Mouse (Mus musculus) lung, embryonic 14.5 days (tissue): ENCODE results near the gene Ltv1. TPM values are rescaled to one million over a fixed set of nuclear protein-coding genes. Genes with fewer than 3 reads are reported as not detected.

ENCODE experiments used
- ATAC-seq: fragments of 200-750 bp; cut with Nextera tagmentation; 2 replicates; pipeline ENCODE4 v1.8.0; 2017; ENCODE audit warnings: mild to moderate bottlenecking, moderate TSS enrichment, moderate library complexity; ENCODE audit not compliant: insufficient read depth
- DNase-seq: peaks from one replicate; pipeline ENCODE4 v3.0.0-alpha.2; 2015
- H3K27ac ChIP-seq: fragments of 300-500 bp; sonication (generic); 2 replicates; pipeline ENCODE4 v1.5.1; 2014; ENCODE audit warnings: low read depth, mild to moderate bottlenecking, moderate library complexity
- H3K27me3 ChIP-seq: fragments of 300-500 bp; sonication (generic); 2 replicates; pipeline ENCODE4 v1.6.1; 2014; ENCODE audit warnings: low read length, control low read depth; ENCODE audit not compliant: insufficient read depth
- H3K36me3 ChIP-seq: fragments of 300-500 bp; sonication (generic); 2 replicates; pipeline ENCODE4 v1.6.1; 2014; ENCODE audit warnings: control low read depth; ENCODE audit not compliant: insufficient read depth
- H3K4me1 ChIP-seq: fragments of 300-500 bp; sonication (generic); 2 replicates; pipeline ENCODE4 v1.6.1; 2014; ENCODE audit warnings: antibody characterized with exemption, control low read depth; ENCODE audit not compliant: insufficient read depth
- H3K4me2 ChIP-seq: fragments of 300-500 bp; sonication (generic); 2 replicates; pipeline ENCODE4 v1.6.1; 2014; ENCODE audit warnings: mild to moderate bottlenecking
- H3K4me3 ChIP-seq: fragments of 300-500 bp; sonication (generic); 2 replicates; pipeline ENCODE4 v1.5.1; 2014; ENCODE audit warnings: low read depth, low read length
- H3K9ac ChIP-seq: fragments of 300-500 bp; sonication (generic); 2 replicates; pipeline ENCODE4 v1.6.1; 2014
- H3K9me3 ChIP-seq: fragments of 300-500 bp; sonication (generic); 2 replicates; pipeline ENCODE4 v1.6.1; 2016; ENCODE audit warnings: low read depth, low read length, control low read depth
- CTCF ChIP-seq: IDR thresholded peaks from 2 replicates; pipeline ENCODE4 v1.5.1; 2016; ENCODE audit warnings: antibody characterized with exemption, low read depth
- WGBS: fragments of 180-500 bp; shearing (Covaris S2); extraction: QIAGEN DNeasy Blood & Tissue Kit; methylation state at CpG from one replicate; pipeline ENCODE4 v1.1.7; 2014; 5-methylcytosine and 5-hydroxymethylcytosine counted together
- polyA plus RNA-seq: library from polyadenylated mRNA; unstranded; fragments of >200 nt; fragmentation: Nextera tagmentation; extraction: Ambion mirVana; gene quantifications from 2 replicates; pipeline ENCODE4 v1.2.1, GENCODE M21; 2014

Gene Ltv1
- polyA plus RNA-seq, 1 experiment from 2014 or later, result 83.8 TPM

GRCm38 (mm10) chr10:13212326-13212725 is 19.4 kb upstream of the Ltv1 start:
- 67% methylated on average over 9 of the region's 9 CpGs for WGBS
- ATAC-seq, result no peak
- no peaks in the 10 kb centered on the region for H3K9me3 ChIP-seq
- 0 out of 2 replicates have a peak, but pooled peaks cover 4% of the 10 kb centered on the region for H3K36me3 ChIP-seq
- H3K9ac ChIP-seq, result no peak overlapping the region
- H3K4me2 ChIP-seq, result no peak overlapping the region
- no peak overlapping the region for H3K27ac ChIP-seq
- no peaks in the 10 kb centered on the region for H3K27me3 ChIP-seq
- H3K4me1 ChIP-seq, result peaks cover 29% of the 10 kb centered on the region
- DNase-seq, result no peak
- TF ChIP-seq CTCF, result no peak
- no peak overlapping the region for H3K4me3 ChIP-seq

- WGBS, result 15% methylated on average over 8 of the region's 8 CpGs
- no peak overlapping the region for H3K4me2 ChIP-seq
- peak overlapping the region; percentile 69 for H3K27ac ChIP-seq
- H3K27me3 ChIP-seq, result no peaks in the 10 kb centered on the region
- H3K9ac ChIP-seq, result no peak overlapping the region
- 0 out of 2 replicates have a peak, but pooled peaks cover 4% of the 10 kb centered on the region for H3K36me3 ChIP-seq
- H3K9me3 ChIP-seq, result no peaks in the 10 kb centered on the region
- H3K4me1 ChIP-seq, result peaks cover 29% of the 10 kb centered on the region
- peak; percentile 83 for DNase-seq
- no peak for TF ChIP-seq CTCF
- no peak overlapping the region for H3K4me3 ChIP-seq
- peak; percentile 91 for ATAC-seq
These were observed 17.1 kb upstream of the Ltv1 start for GRCm38 (mm10) chr10:13209930-13210637.

GRCm38 (mm10) chr10:13209506-13209905 is 16.5 kb upstream of the Ltv1 start:
- peak; percentile 51 for DNase-seq
- no peak overlapping the region for H3K4me3 ChIP-seq
- no peak overlapping the region for H3K9ac ChIP-seq
- no peak overlapping the region for H3K4me2 ChIP-seq
- peak overlapping the region; percentile 61; the same call in 1 of the 2 replicates for H3K27ac ChIP-seq
- WGBS, result 41% methylated on average over 3 of the region's 3 CpGs
- no peak for TF ChIP-seq CTCF
- H3K36me3 ChIP-seq, result 0 out of 2 replicates have a peak, but pooled peaks cover 4% of the 10 kb centered on the region
- peaks cover 29% of the 10 kb centered on the region for H3K4me1 ChIP-seq
- no peak for ATAC-seq
- no peaks in the 10 kb centered on the region for H3K27me3 ChIP-seq
- no peaks in the 10 kb centered on the region for H3K9me3 ChIP-seq

- Histone ChIP-seq H3K4me3 (no peak overlapping the region), H3K36me3 (0 out of 2 replicates have a peak, but pooled peaks cover 1% of the 10 kb centered on the region), H3K27me3 (no peaks in the 10 kb centered on the region), H3K4me1 (peaks cover 25% of the 10 kb centered on the region), H3K4me2 (no peak overlapping the region), H3K9me3 (no peaks in the 10 kb centered on the region), H3K9ac (no peak overlapping the region), H3K27ac (peak overlapping the region; percentile 61; the same call in 1 of the 2 replicates)
- no peak for TF ChIP-seq CTCF
- ATAC-seq (no peak), DNase-seq (no peak)
- 73% methylated on average over 4 of the region's 4 CpGs for WGBS
These were observed 16.1 kb upstream of the Ltv1 start for GRCm38 (mm10) chr10:13209061-13209460.

- TF ChIP-seq CTCF, result no peak
- H3K4me2 ChIP-seq, result no peak overlapping the region
- no peaks in the 10 kb centered on the region for H3K4me1 ChIP-seq
- no peak for ATAC-seq
- H3K36me3 ChIP-seq, result no peaks in the 10 kb centered on the region
- WGBS, result 80% methylated on average over 6 of the region's 6 CpGs
- H3K4me3 ChIP-seq, result no peak overlapping the region
- H3K9me3 ChIP-seq, result no peaks in the 10 kb centered on the region
- no peak overlapping the region for H3K27ac ChIP-seq
- no peak for DNase-seq
- H3K27me3 ChIP-seq, result no peaks in the 10 kb centered on the region
- no peak overlapping the region for H3K9ac ChIP-seq
These were observed 8.8 kb upstream of the Ltv1 start for GRCm38 (mm10) chr10:13201741-13202293.

GRCm38 (mm10) chr10:13200862-13201261 is 7.9 kb upstream of the Ltv1 start:
- H3K27ac ChIP-seq, result no peak overlapping the region
- 91% methylated on average over 3 of the region's 3 CpGs for WGBS
- DNase-seq (no peak), ATAC-seq (no peak)
- no peaks in the 10 kb centered on the region for H3K27me3 ChIP-seq
- TF ChIP-seq CTCF, result no peak
- no peaks in the 10 kb centered on the region for H3K9me3 ChIP-seq
- no peak overlapping the region for H3K4me2 ChIP-seq
- H3K4me3 ChIP-seq, result no peak overlapping the region
- no peak overlapping the region for H3K9ac ChIP-seq
- no peaks in the 10 kb centered on the region for H3K36me3 ChIP-seq
- H3K4me1 ChIP-seq, result no peaks in the 10 kb centered on the region

- no peaks in the 10 kb centered on the region for H3K4me1 ChIP-seq
- no peak overlapping the region for H3K9ac ChIP-seq
- H3K4me3 ChIP-seq, result no peak overlapping the region
- DNase-seq (no peak), ATAC-seq (no peak)
- no peak for TF ChIP-seq CTCF
- no peak overlapping the region for H3K4me2 ChIP-seq
- no peaks in the 10 kb centered on the region for H3K9me3 ChIP-seq
- 84% methylated on average over 1 of the region's 1 CpGs for WGBS
- no peak overlapping the region for H3K27ac ChIP-seq
- no peaks in the 10 kb centered on the region for H3K36me3 ChIP-seq
- H3K27me3 ChIP-seq, result no peaks in the 10 kb centered on the region
These were observed 6.3 kb upstream of the Ltv1 start for GRCm38 (mm10) chr10:13199234-13199633.
